Mouse (Mus musculus) kidney, adult 2 months (tissue): ENCODE measurements at regions not wholly inside any gene's neighbourhood (a gene's known extent, or its start where the extent isn't known, plus 50 kb on each side); places are given as distances from the start of the nearest gene placed in this dataset.

Source experiments
- CTCF ChIP-seq: fragments of 200-500 bp; conservative IDR thresholded peaks from 2 replicates; pipeline ENCODE4 v1.5.1; 2011; ENCODE audit warnings: low read depth, mild to moderate bottlenecking, control low read depth, low read length, moderate library complexity, mixed read lengths; ENCODE audit not compliant: insufficient read depth, insufficient read length
- POLR2A ChIP-seq: fragments of 200-500 bp; IDR thresholded peaks from one replicate; pipeline ENCODE4 v1.6.1; 2011; ENCODE audit warnings: low read depth, low read length, control low read depth

DNA sequence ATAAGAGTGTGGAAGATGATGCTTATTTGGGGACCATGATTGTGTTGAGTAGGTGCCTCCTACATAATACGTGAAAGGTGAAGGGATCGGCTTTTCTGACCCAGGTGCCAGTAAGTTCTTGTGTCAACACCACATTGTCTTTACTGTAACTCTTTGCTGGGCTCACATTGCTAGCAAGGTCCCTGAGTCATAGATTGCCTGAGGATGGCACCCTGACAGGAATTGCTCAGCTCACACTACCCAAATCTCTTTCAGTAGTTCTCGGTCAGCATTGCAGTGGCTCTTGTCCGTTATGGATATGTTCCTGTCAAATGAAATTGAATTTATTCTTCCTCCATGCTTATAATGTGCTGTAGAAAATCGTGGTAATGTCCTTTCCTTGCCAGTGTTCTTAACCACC, 200.8 kb downstream of the Csl start:
- TF ChIP-seq POLR2A (no peak), CTCF (no peak)
